Mouse (Mus musculus): ENCODE measurements around the gene Nob1. TPM values are rescaled to one million over a fixed set of nuclear protein-coding genes. Genes with fewer than 3 reads are reported as not detected.
A peak's percentile ranks its signal among the peaks of the same experiment; 100 is the strongest.

Nob1 gene
- total RNA-seq, 2 experiments from 2014 or later = 38.5 to 48.6 TPM

DNA sequence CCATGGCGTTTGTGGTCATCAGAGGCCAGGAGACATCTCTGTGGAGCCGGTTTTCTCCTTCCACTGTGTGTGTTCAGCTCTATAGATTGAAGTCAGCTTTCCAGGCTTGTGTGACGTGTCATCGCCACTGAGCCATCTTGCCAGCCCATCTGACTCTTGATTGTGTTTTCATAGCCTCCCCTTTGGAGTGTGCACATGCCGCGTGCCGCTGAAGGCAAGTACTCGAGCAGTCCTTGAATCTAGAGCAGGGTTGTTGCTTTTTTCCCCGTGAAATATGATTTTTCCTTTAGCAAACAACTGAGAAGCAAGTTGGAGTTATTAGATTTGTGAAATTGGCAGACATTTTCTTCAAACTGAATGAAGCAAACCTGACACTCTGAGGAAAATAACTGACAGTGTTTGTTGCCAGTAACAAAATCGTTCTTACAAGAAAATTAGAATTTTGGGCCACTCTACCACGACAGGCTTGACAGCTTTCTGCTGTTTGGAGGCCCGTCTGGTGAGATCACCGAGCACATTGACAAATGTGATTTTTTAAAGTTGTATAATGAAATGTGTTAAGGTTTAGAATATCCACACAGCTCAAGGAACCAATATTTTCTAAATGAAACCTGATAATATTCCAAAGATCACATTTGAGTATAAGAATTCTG, 26.7 kb upstream of the Nob1 start:
- Histone ChIP-seq H3K4me3 (no peak overlapping the region), H3K27ac (no peak overlapping the region)
- no peak for TF ChIP-seq CTCF (conservative IDR thresholded peaks at IDR 0.05)
- no peak for DNase-seq (ENCODE audit: low spot score in 2 of 2)

DNA sequence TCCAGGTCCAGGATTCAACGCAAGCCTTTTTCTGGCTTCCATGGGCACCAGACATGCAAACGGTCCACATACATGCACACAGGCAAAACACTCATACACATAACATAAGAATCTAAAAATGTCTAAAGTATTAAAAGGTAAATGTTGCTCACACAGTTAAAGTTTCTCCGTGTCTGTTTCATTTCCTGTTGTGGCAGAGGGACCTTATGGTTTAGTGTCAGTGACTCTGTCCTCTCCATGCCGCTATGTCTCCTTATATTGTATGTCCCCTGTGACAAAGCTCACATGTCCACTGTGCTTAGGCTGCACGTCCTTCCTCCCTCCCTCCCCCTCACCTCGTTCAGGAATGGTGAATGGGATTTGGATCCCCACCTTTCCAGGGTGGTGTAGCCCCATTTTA, 24.8 kb upstream of the Nob1 start:
- no peak overlapping the region for H3K4me3 ChIP-seq
- no peak for TF ChIP-seq CTCF (conservative IDR thresholded peaks at IDR 0.05)
- DNase-seq (ENCODE audit: low spot score in 2 of 2) = no peak
- no peak overlapping the region for H3K27ac ChIP-seq

DNA sequence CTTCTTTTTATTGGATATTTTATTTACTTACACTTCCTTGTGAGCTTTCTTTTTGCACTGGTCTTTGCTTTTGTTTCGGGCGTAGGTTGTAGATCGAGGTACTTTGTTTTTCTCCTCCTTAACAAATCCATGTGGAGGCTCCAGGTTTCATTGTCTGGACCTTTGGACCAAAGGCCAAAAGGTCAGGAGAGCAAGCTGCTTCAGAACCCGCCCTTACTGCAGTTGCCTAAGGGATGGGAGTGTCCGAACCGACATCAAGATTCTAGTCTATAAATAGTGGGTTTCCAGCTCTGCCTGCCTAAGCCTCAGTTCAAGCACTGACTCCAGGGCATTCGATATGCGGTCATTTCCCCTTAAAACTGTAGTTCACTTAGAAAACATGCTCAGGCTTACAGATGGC, 24.3 kb upstream of the Nob1 start:
- DNase-seq (ENCODE audit: low spot score in 2 of 2) = no peak
- no peak overlapping the region for H3K4me3 ChIP-seq
- TF ChIP-seq CTCF (conservative IDR thresholded peaks at IDR 0.05) = no peak
- H3K27ac ChIP-seq = no peak overlapping the region

DNA sequence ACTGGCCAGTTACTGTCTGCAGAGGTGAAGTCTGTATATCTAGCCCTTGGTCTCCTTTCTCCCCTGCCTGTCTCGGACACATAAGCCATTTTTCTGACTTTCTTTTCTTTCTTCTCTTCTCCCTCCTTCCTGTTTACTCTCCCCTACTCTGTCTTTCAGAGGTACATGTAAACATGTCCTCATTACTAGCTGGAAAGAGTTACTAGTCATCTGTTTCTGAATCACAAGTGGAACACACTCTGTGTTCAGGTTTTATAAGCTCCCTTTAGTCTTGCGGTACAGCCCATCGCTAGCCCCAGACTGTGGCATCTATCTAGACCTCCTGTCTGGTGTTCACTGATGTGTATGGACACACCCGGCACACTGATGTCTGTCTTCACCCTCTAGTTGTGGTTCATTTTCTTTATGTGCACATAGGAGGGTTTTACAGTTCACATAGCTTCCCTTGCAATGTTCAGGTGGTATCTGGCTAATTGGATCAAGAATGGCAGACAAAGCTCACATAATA, 23.6 kb upstream of the Nob1 start:
- Histone ChIP-seq H3K27ac (no peak overlapping the region), H3K4me3 (no peak overlapping the region)
- DNase-seq (ENCODE audit: low spot score in 2 of 2) = no peak
- TF ChIP-seq CTCF (conservative IDR thresholded peaks at IDR 0.05) = no peak

DNA sequence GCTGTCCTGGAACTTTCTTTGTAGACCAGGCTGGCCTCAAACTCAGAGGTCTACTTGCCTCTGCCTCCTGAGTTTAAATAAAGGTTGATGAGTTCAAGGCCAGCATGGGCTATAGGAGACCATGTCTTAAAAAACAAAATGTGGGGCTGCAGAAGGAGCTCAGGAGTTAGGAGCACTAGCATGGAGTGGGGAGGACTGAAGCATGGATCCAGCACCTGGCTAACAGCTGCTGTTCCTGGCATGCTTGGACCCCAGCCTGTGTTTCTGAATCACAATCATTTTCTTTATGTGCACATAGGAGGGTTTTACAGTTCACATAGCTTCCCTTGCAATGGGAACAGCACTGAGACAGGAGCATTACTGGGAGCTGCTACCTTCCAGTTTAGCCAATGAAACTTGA, 22.9 kb upstream of the Nob1 start:
- no peak for DNase-seq (ENCODE audit: low spot score in 2 of 2)
- Histone ChIP-seq H3K27ac (no peak overlapping the region), H3K4me3 (no peak overlapping the region)
- no peak for TF ChIP-seq CTCF (conservative IDR thresholded peaks at IDR 0.05)

DNA sequence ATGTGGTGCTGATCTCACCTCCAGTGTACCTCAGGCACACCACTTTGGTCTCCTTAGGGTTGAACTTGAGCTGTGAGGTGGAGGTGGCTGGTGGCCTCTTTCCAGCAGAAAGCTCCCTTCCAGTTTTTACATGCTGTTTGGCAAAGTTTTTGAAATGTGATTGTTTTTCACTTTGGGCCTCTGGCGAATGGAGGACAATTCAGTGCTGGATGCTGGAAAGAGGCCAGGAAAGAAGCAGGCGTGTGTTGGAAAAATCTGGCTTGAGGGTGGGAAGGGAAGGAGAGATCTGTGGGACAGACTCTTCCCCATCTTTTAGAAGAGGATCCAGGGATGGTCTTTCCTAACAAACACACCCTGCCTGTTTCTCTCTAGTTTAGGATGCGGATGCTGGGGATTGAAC, 19.8 kb upstream of the Nob1 start:
- H3K27ac ChIP-seq = no peak overlapping the region
- no peak for DNase-seq (ENCODE audit: low spot score in 2 of 2)
- TF ChIP-seq CTCF (conservative IDR thresholded peaks at IDR 0.05) = no peak
- H3K4me3 ChIP-seq = no peak overlapping the region

DNA sequence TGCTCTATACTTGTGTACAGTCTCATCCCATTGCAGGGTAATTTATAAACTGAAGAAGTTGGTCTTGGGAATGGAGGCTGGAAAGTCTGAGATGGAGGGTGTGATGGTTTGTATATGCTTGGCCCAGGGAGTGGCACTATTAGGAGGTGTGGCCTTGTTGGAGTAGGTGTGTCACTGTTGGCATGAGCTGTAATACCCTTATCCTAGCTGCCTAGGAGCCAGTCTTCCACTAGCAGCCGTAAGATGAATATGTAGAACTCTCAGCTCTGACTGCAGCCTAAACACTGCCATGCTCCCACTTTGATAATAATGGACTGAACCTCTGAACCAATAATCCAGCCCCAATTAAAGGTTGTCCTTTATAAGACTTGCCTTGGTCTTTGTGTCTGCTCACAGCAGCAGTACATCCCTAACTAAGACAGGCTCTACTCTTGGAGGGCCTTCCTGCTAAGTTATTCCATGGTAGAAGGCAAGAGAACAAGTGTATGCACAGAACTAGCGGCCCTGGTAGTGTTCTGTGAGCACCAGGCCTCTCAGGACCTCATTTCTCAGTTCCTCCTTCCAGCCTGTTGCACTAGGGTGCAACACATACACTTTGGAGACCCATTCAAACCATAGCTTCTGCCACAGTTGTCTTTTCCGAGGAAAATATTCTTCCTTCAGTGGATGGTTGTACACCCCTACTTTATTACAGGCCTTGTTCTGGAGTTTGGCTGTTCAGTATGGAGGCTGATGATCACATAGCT, 15.2 kb upstream of the Nob1 start:
- Histone ChIP-seq H3K27ac (no peak overlapping the region), H3K4me3 (no peak overlapping the region)
- TF ChIP-seq CTCF (conservative IDR thresholded peaks at IDR 0.05) = no peak
- DNase-seq (ENCODE audit: low spot score in 2 of 2) = no peak

DNA sequence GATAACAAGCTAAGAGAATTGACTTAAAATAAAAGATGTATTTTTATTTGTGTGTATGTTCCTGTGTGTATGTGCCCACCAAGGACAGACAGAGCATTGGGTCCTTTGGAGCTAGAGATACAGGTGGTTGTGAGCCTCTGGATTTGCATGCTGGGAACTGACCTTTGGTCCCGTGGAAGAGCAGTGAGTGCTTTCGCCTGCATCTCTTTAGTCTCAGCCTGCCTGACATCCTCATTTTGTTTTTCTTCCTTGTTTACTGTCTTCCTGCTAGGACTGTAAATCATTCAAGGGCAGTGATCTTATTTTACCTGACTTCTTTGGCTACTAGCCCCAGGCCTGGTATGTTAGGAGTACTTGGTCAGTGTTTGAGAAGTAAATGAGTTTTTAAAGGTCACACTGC, 12.9 kb upstream of the Nob1 start:
- TF ChIP-seq CTCF (conservative IDR thresholded peaks at IDR 0.05) = no peak
- Histone ChIP-seq H3K27ac (no peak overlapping the region), H3K4me3 (no peak overlapping the region)
- no peak for DNase-seq (ENCODE audit: low spot score in 2 of 2)

DNA sequence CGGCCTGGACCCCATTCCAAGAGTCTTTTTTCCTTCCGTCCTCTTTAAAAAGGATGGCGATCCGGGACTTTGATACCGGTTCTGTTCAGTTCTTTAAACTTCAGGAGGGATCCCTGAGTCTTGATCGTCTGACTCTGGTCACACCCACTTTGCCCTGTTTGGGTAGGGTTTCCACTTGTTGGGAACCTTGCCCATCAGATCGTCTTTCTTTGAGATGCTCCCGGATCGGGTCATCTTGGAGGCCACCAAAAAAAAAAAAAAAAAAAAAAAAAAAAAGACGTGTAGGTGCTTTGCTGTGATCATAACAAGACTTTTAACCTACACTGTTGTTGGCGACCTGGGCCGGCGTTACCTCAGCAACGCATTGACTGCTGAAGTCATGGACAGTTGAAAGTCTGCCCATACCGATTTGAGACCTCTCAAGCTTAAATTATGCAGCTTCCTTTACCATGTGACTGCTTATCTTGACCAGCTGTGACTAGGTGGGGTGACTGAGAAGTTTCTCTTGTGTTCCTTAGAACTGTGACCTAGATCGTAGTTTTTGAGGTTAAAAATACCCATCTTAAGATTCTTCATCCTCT, 12.1 kb upstream of the Nob1 start:
- no peak for TF ChIP-seq CTCF (conservative IDR thresholded peaks at IDR 0.05)
- Histone ChIP-seq H3K4me3 (peak overlapping the region; percentile 93), H3K27ac (peak overlapping the region; percentile 91)
- DNase-seq (ENCODE audit: low spot score in 2 of 2) = no peak

DNA sequence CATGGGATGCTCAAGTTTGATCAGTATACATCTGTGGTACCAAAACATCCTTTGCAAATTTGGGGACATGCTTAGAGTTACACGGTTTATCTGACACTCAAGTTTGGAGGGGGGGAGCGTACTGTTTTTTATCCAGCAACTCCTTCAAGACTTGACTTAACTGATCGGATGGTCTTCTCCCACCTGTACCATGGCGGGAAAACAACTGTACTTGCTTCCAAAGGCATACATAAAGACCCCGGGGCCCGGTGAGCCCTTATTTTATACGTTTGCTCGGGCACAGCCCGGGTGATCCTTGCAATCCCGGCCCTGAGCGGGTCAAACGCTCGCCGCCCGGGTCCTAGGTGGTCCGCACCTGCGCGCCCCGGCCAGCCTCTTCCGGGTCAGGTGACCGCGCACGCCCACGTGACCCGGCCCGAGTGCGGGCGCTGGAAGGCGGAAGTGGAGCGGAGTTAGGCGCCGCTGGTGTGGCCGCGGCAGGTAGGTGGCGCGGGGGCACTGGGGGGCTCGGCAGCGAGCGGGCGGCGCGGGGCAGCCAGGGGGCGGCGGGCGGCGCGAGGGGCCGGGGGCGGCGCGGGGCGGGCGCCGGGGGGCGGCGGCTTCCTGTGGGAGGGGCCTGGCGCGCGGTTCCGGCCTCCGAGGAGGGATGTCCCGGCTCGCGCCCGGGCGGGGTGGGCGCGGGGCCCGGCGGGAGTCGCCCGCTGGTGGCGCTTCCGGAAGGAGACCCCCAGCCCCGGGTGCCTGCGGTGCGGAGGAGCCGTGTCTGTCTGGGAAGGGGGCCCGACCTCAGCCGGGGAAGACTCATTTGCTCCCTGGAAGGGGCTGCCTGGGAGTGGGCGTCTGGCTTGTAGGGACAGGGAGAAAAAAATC, 11.3 kb upstream of the Nob1 start, which contains the start of gene Wwp2:
Wwp2 (plus strand) TSS at position 404 of the 870 bp plus-strand sequence.
- Histone ChIP-seq H3K27ac (peak within 1 kb of the TSS; percentile 91), H3K4me3 (peak within 1 kb of the TSS; percentile 93)
- no peak for TF ChIP-seq CTCF (conservative IDR thresholded peaks at IDR 0.05)
- DNase-seq (ENCODE audit: low spot score in 2 of 2) = peak; percentile 49 to 52

DNA sequence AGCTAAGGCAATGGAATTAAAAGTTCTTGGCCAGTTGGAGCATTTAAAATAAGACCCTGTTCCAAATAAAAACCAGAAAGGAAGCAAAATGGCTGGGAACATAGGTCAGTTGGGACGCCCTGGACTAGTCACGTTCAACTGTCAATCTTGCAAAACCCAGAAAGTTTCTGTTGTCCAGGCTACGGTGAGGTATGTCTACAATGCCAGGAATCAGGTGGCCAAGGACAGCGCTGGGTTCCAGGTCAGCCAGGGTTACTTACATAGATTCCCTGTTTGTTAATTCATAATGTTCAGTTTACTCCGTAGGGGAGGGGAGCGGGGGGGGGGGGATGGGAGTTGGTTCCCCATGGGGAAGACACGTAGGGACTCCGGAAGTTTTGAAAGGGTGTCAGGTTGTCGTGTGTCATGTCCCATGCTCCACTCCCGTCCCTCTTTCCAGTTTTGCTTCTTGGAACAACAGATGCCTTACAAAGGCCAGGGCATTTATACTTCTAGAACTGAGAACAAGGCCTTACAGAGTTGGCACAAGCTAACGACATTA, 10.6 kb upstream of the Nob1 start:
- H3K27ac ChIP-seq = no peak overlapping the region
- TF ChIP-seq CTCF (conservative IDR thresholded peaks at IDR 0.05) = no peak
- H3K4me3 ChIP-seq = peak overlapping the region; percentile 93

DNA sequence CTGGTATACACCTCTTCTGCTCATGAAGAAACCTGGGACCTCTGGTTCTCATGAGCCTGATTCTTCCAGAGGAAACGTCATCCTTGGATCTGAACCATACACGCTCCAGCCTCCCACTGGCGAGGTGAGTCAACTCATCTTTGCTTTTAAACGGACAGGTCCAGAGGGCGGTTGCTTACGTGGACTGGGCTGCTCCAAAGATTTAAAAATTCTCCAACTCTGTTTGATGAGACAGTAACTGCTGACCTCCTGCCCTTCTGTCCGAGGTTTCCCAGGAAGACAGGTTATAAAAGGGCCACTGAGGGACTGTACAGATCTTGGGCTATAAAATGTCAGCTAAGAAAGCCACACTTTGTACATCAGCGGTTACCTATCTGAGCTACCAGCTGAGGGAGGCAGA, 6.0 kb upstream of the Nob1 start:
- H3K4me3 ChIP-seq = no peak overlapping the region
- no peak for DNase-seq (ENCODE audit: low spot score in 2 of 2)
- no peak overlapping the region for H3K27ac ChIP-seq
- no peak for TF ChIP-seq CTCF (conservative IDR thresholded peaks at IDR 0.05)

More for the DNA sequence above, 10.6 kb upstream of the Nob1 start:
- DNase-seq (ENCODE audit: low spot score in 2 of 2) = no peak

Data from layer of hippocampus, adult 2 months (tissue).